Mouse (Mus musculus) C2C12 (cell line): ENCODE results near the gene Miga2. TPM values are rescaled to one million over a fixed set of nuclear protein-coding genes. Genes with fewer than 3 reads are reported as not detected.

Experiments used
- H3K27me3 ChIP-seq: one replicate; pipeline ENCODE4 v1.6.1; 2011; ENCODE audit not compliant: control insufficient read depth, insufficient read depth, insufficient read length
- H3K36me3 ChIP-seq: one replicate; pipeline ENCODE4 v1.6.1; 2011; ENCODE audit not compliant: control insufficient read depth, insufficient read depth
- H3K4me3 ChIP-seq: one replicate; pipeline ENCODE4 v1.5.1; 2011; ENCODE audit warnings: mild to moderate bottlenecking, control low read depth; ENCODE audit not compliant: poor library complexity, insufficient read depth, severe bottlenecking
- H3K79me2 ChIP-seq: one replicate; pipeline ENCODE4 v1.6.1; 2011; ENCODE audit not compliant: control insufficient read depth, insufficient read depth
- H3K79me3 ChIP-seq: one replicate; pipeline ENCODE4 v1.6.1; 2011; ENCODE audit warnings: low read depth, control low read depth
- H3ac ChIP-seq: one replicate; pipeline ENCODE3; 2011; ENCODE audit warnings: low read depth; ENCODE audit not compliant: control insufficient read depth, insufficient read length
- CEBPB ChIP-seq: IDR thresholded peaks from one replicate; pipeline ENCODE4 v1.6.1; 2011; ENCODE audit warnings: low read depth, mild to moderate bottlenecking, control low read depth, moderate library complexity
- CTCF ChIP-seq: IDR thresholded peaks from one replicate; pipeline ENCODE4 v1.5.1; 2011; ENCODE audit not compliant: control insufficient read depth, insufficient read depth, insufficient read length
- FOSL1 ChIP-seq: IDR thresholded peaks from one replicate; pipeline ENCODE4 v1.8.0; 2011; ENCODE audit warnings: mild to moderate bottlenecking, low read length; ENCODE audit not compliant: poor library complexity, insufficient read depth, severe bottlenecking
- MAX ChIP-seq: IDR thresholded peaks from one replicate; pipeline ENCODE4 v1.6.1; 2011; ENCODE audit warnings: mild to moderate bottlenecking, control low read depth
- MYOD1 ChIP-seq: IDR thresholded peaks from one replicate; pipeline ENCODE4 v1.6.1; 2011; ENCODE audit warnings: low read depth; ENCODE audit not compliant: control insufficient read depth, insufficient read length
- MYOG ChIP-seq: IDR thresholded peaks from one replicate; pipeline ENCODE4 v1.6.1; 2011; ENCODE audit not compliant: control insufficient read depth, insufficient read length; ENCODE audit errors: extremely low read depth
- USF1 ChIP-seq: IDR thresholded peaks from one replicate; pipeline ENCODE4 v1.6.1; 2011; ENCODE audit warnings: low read depth, mild to moderate bottlenecking, control low read depth, moderate library complexity
- polyA plus RNA-seq: library from polyadenylated mRNA; unstranded; fragments of >200 nt; fragmentation: generic; extraction: Trizol; gene quantifications from one replicate; pipeline ENCODE4 v1.2.1, GENCODE M21; 2012; ENCODE audit warnings: missing spikeins

Miga2 gene
- polyA plus RNA-seq, 1 experiment, result 29.4 TPM

DNA sequence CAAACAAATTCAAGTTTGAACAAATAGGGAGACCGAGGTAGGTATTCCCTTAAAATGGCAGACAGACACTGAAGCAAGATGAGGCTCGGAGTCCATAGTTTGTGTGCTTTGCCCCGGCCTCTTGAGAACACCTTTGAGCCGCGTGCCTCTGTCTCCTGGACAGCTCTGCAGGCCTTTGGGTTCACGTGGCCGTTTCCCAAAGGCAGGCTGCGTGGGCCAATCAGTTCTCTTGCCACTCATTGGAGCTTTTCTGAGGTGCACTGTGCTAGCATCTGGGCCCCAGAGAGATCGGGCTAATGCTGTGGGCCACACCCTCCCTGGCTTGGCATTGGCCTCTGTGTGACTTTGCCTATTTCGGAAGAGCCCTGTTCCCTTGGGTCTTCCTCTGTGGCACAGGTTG is 11.9 kb downstream of the Miga2 start:
- no peaks in the 10 kb centered on the region for H3K79me2 ChIP-seq
- H3K4me3 ChIP-seq, result no peak overlapping the region
- no peaks in the 10 kb centered on the region for H3K79me3 ChIP-seq
- H3K27me3 ChIP-seq, result no peaks in the 10 kb centered on the region
- TF ChIP-seq MYOG (no peak), CEBPB (no peak), FOSL1 (no peak)
- no peak overlapping the region for H3ac ChIP-seq
- H3K36me3 ChIP-seq, result peaks cover 57% of the 10 kb centered on the region

DNA sequence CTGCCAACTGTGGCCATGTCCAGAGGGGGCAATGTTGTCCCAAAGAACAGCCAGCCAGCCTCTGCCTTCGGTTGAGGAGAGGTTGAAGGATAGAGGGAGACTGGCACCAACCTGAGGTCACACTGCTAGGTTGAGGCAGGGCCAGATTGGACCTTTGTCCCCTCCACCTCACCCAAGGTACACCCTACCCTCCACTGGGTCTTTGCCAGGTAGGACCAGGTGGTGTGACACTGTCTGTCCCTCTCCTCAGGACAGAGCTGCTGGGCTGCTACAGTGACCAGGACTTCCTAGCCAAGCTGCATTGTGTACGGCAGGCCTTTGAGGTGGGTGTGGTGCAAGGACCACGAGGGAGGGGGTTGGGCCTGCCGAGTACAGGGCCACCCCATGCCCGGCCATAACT is 13.7 kb downstream of the Miga2 start:
- Histone ChIP-seq H3K36me3 (peaks cover 50% of the 10 kb centered on the region), H3K79me2 (no peaks in the 10 kb centered on the region), H3K79me3 (no peaks in the 10 kb centered on the region), H3K4me3 (no peak overlapping the region), H3K27me3 (no peaks in the 10 kb centered on the region), H3ac (no peak overlapping the region)
- TF ChIP-seq MYOD1 (no peak), CTCF (no peak), MYOG (no peak), FOSL1 (no peak), USF1 (no peak), MAX (no peak), CEBPB (no peak)

DNA sequence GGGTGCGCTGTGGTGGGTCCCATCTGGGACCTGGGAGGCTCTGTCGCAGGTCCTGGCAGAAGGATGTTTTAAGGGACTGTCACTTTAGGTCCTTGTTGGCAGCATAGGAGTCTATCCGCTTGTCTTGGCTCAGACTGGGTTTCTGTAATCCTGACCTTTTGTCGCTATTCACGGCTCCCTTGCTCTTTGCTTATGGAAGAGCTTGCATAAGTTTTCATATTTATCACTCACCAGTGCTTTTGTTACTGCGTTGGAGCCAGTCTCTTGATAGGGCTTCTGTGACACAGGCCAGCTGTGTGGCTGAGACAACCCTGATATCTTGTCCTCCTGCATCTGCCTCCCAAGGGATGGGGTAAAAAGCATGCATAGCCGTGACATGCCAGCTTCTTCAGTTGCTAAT is 15.3 kb downstream of the Miga2 start:
- Histone ChIP-seq H3ac (no peak overlapping the region), H3K4me3 (no peak overlapping the region), H3K36me3 (peaks cover 37% of the 10 kb centered on the region), H3K79me2 (no peaks in the 10 kb centered on the region), H3K27me3 (no peaks in the 10 kb centered on the region), H3K79me3 (no peaks in the 10 kb centered on the region)
- TF ChIP-seq CEBPB, result no peak
- no peak for TF ChIP-seq FOSL1
- no peak for TF ChIP-seq USF1
- no peak for TF ChIP-seq MAX
- no peak for TF ChIP-seq MYOD1

DNA sequence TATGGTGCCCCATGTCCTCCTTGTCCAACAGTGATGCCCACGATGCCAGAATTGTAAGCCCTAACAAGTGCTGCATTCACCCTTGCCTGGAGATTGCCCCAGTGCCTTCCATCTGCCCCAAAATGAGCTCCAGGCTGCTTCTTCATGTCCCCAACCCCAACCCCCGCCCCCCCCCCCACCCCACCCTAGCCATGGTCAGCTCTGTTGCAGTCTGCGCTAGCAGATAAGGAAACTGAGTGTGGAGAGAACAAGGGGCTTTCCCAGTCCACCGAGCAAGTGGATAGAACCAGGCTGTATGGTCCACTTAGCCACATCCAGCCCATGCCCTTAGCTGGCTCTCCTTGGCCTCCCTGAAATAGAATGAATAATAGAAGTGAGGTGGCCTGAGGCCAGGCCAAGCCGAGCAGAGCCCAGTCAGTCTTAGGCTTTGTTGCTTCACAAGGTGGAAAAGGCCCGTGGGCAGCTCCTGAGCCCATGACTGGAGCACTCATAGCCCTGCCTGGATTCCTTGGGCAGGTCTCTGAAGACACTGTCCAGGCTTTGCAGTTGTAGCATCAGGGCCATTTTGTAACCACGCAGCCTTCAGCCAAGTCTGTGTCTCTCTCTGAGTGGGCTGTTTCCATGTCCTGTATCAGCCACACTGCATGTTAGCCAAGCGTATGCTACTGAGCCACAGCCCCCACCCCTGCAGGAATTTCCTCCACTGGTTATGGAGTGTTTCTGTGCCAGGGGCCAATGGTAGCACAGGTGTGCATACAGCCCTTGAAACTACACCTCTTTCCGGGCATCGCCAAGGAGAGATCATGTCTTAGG is 16.7 kb downstream of the Miga2 start:
- no peaks in the 10 kb centered on the region for H3K79me3 ChIP-seq
- no peak overlapping the region for H3K4me3 ChIP-seq
- peaks cover 37% of the 10 kb centered on the region for H3K36me3 ChIP-seq
- no peak overlapping the region for H3ac ChIP-seq
- no peaks in the 10 kb centered on the region for H3K79me2 ChIP-seq
- no peaks in the 10 kb centered on the region for H3K27me3 ChIP-seq
- TF ChIP-seq MYOD1, result no peak
- TF ChIP-seq CEBPB, result no peak
- no peak for TF ChIP-seq MAX
- no peak for TF ChIP-seq CTCF
- no peak for TF ChIP-seq FOSL1
- no peak for TF ChIP-seq MYOG
- no peak for TF ChIP-seq USF1

DNA sequence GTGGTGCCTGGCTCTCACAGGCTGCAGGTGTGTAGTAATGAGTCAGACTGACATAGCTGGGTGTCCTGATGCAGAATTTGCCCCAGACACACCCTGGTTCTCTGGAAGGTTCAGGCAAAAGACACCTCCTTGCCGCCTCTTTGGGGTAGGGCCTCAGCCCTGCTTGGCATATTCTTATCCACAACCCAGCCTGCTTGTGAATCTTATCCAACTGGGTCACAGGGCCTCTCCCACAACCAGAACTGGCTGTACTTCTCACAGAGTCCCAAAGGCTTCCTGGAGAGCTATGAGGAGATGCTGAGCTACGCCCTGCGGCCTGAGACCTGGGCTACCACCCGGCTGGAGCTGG is 17.3 kb downstream of the Miga2 start:
- H3ac ChIP-seq, result no peak overlapping the region
- TF ChIP-seq USF1 (no peak), MAX (no peak), CTCF (no peak), CEBPB (no peak)
- no peaks in the 10 kb centered on the region for H3K79me3 ChIP-seq
- no peak overlapping the region for H3K4me3 ChIP-seq
- H3K36me3 ChIP-seq, result peaks cover 32% of the 10 kb centered on the region
- H3K27me3 ChIP-seq, result no peaks in the 10 kb centered on the region
- H3K79me2 ChIP-seq, result no peaks in the 10 kb centered on the region

DNA sequence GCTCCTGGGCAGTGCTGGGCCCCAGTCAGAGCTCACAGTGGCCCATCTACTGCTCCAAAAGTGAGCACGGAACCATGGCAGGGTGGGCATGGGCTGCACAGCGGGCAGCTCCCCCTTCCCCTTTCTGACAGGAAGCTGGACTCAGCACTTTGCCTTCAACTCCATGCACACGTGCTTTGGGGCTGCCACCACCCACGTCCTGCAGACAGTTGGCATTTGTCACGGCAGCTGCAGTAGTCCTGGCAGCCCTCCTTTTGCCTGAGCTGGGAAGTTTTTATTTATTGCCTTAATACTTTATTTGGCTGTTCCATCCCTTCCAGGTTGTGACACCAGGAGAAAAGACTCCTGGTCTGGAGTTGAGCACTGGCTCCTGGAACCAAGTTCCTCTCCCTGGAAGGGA is 20.8 kb downstream of the Miga2 start:
- no peak for TF ChIP-seq CEBPB
- no peak for TF ChIP-seq FOSL1
- TF ChIP-seq MYOG, result no peak
- Histone ChIP-seq H3K79me3 (no peaks in the 10 kb centered on the region), H3K36me3 (peaks cover 13% of the 10 kb centered on the region)

More for the DNA sequence above, 20.8 kb downstream of the Miga2 start:
- Histone ChIP-seq H3ac (no peak overlapping the region), H3K79me2 (no peaks in the 10 kb centered on the region), H3K4me3 (no peak overlapping the region), H3K27me3 (no peaks in the 10 kb centered on the region)
